Mouse (Mus musculus): ENCODE results near the gene Ccm2l. TPM values are rescaled to one million over a fixed set of nuclear protein-coding genes. Genes with fewer than 3 reads are reported as not detected.
A peak's percentile ranks its signal among the peaks of the same experiment; 100 is the strongest.

Gene Ccm2l
- total RNA-seq (2021), result 1 to 10 TPM; 2.2 to 3.1 TPM
- long read RNA-seq, partial matches to known transcripts, result 0 of 4 reads
- long read RNA-seq, other reads (novel, unspliced or antisense), result 4 of 4 reads

GRCm38 (mm10) chr2:153065747-153066508 is at the start of gene Ccm2l:
Ccm2l (plus strand) TSS chr2:153065955.
- no peak for DNase-seq (ENCODE audit: low spot score in 2 of 2)

GRCm38 (mm10) chr2:153016786-153017185 is 49.0 kb upstream of the Ccm2l start:
- no peak for DNase-seq (ENCODE audit: low spot score in 2 of 2)

DNA sequence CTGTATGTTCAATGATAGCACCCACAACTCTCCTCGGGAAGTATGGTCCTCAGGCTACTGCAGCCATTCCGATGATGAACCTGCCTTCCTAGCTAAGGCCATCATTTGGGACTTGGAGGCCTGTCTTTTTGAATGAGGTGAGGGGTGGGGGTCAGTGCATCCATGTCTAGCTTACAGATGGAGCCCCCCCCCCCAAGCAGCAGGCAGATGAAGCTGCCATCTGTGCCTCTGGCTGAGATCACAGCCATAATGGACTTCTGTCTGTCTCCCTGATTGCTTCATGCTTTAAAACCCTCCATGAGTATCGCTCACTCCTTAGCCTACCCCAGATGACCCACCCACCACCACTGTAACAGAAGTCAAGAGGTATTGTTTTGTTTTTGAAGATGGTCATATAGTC is 46.4 kb upstream of the Ccm2l start:
- DNase-seq (ENCODE audit: low spot score in 2 of 2), result no peak

DNA sequence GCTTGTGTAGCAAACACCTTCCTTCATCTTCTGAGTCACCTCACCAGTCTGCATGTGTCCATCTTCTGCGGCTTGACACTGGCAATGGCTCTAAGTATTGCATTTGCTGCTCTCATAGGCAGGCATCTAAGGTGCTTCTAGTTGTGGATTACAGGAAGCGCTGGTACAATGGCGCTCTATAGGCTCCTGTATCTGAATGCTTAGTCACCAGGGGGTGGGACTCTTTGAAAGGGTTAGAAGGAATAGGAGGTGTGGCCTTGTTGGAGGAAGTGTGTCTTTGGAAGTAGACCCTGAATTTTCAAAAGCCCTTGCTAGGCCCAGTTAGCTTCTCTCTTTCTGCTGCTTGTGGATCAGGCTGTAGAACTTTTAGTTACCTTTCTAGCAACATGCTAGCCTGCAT is 44.6 kb upstream of the Ccm2l start:
- DNase-seq (ENCODE audit: low spot score in 2 of 2), result no peak

GRCm38 (mm10) chr2:153022855-153023254 is 42.9 kb upstream of the Ccm2l start:
- DNase-seq (ENCODE audit: low spot score in 2 of 2), result no peak

- DNase-seq (ENCODE audit: low spot score in 2 of 2), result no peak
Measured at GRCm38 (mm10) chr2:153026052-153026451, 39.7 kb upstream of the Ccm2l start.

GRCm38 (mm10) chr2:153027501-153027900 is 38.3 kb upstream of the Ccm2l start:
- DNase-seq (ENCODE audit: low spot score in 2 of 2), result no peak

DNA sequence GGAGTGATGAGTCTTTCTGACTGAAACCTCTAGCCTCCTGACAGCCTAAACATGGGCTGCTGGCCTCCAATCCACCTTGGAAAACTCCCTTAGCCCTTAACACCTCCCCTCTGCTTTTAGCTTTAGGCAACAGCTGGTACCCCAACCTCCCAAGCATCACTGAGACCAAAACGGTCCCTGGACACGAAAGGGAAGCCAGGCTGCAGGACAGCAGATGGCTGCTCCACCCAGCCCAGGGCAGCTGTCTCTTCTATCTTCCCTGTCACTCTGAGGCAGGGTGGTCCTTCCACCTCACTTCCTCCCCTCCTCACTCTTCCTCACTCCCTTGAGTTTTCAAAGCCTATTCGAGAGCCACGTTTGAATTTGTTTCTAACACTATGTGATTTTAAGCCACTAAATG is 35.3 kb upstream of the Ccm2l start:
- DNase-seq (ENCODE audit: low spot score in 2 of 2), result no peak

- peak in 1 of 2 experiments; percentile 20 for DNase-seq (ENCODE audit: low spot score in 2 of 2)
Measured at GRCm38 (mm10) chr2:153031126-153032082, 34.4 kb upstream of the Ccm2l start, which contains the start of gene Xkr7. Xkr7 (plus strand) TSS chr2:153031852.

DNA sequence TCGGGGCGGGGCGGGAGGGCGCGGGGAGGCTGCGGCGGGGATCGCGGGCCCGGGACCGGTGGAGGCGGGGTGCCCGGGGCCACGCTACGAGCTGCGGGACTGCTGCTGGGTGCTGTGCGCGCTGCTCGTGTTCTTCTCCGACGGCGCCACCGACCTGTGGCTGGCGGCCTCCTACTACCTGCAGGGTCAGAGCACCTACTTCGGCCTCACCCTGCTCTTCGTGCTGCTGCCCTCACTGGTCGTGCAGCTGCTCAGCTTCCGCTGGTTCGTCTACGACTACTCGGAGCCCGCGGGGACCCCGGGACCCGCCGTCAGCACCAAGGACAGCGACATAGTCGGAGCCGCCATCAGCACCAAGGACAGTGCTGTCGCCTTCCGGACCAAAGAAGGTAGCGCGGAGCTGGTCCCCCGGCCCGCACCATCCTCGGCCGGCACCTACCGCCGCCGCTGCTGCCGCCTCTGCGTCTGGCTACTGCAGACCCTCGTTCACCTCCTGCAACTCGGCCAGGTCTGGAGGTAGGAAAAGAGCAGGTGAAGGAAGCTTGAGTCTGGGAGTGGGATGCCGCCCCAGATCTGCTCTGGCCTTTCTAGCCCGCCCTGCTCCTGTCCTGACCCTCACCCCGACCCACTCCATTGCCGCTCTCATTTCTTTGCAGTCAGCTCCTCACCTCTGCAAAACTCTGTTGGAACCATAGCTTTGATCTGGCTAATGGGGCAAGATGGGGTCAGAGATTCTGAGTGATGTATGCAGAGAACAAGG is 33.5 kb upstream of the Ccm2l start:
- peak in 1 of 2 experiments; percentile 24 for DNase-seq (ENCODE audit: low spot score in 2 of 2)

GRCm38 (mm10) chr2:153032973-153033372 is 32.8 kb upstream of the Ccm2l start:
- DNase-seq (ENCODE audit: low spot score in 2 of 2), result no peak

GRCm38 (mm10) chr2:153033545-153034230 is 32.1 kb upstream of the Ccm2l start:
- no peak for DNase-seq (ENCODE audit: low spot score in 2 of 2)

- DNase-seq (ENCODE audit: low spot score in 2 of 2), result no peak
Measured at GRCm38 (mm10) chr2:153036690-153037089, 29.1 kb upstream of the Ccm2l start.

DNA sequence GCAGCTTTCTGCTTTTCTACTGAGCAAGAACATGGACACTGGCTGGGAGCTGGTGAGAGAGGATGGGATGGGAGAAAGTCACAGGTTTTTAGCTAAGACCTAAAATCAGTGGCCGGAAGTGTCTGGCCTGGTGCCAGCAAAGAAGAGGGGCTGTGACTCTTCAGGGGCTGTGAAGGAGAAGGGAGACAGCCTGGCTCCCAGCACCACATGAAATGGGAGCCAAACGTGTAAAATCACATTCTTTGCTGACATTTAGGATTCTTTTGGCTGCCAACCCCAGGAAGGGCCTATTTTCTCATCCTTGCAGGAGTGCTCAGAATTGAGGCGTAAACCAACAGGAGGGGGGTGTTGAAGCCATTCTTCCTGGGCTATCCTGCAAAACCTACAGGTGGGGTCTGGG is 21.9 kb upstream of the Ccm2l start:
- no peak for DNase-seq (ENCODE audit: low spot score in 2 of 2)

GRCm38 (mm10) chr2:153045884-153046299 is 19.9 kb upstream of the Ccm2l start:
- DNase-seq (ENCODE audit: low spot score in 2 of 2), result peak in 1 of 2 experiments; percentile 27

DNA sequence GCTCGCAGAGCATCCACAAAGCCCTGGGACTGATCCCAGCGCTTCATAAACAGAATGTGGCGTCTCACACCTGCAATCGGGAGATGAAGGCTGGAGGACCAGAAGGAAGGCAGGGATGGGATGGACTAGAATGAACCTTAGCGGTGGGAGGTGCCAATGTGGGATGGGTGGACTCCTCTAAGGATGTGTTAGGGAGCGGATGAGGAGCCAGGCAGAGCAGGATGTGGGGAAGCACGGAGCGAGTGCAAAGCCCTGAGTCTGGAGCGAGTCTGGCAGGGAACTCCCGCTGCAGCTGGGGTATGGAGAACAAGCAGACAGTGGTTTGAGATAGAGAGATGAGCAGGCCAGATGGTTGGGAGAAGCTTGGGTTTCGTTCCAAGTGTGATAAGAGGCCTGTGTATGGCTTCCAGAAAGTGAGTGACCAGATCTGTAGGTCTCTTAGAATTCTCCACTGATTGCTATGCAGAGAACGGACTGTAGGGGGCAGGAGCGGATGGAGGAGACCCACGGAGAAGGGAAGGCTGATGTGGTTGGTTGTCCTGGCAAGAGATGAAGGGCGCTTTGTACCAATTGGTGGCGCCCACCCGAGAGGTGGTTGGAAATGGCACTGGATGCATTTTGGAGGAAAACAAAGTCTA is 17.8 kb upstream of the Ccm2l start:
- DNase-seq (ENCODE audit: low spot score in 2 of 2), result peak; percentile 42 to 66

DNA sequence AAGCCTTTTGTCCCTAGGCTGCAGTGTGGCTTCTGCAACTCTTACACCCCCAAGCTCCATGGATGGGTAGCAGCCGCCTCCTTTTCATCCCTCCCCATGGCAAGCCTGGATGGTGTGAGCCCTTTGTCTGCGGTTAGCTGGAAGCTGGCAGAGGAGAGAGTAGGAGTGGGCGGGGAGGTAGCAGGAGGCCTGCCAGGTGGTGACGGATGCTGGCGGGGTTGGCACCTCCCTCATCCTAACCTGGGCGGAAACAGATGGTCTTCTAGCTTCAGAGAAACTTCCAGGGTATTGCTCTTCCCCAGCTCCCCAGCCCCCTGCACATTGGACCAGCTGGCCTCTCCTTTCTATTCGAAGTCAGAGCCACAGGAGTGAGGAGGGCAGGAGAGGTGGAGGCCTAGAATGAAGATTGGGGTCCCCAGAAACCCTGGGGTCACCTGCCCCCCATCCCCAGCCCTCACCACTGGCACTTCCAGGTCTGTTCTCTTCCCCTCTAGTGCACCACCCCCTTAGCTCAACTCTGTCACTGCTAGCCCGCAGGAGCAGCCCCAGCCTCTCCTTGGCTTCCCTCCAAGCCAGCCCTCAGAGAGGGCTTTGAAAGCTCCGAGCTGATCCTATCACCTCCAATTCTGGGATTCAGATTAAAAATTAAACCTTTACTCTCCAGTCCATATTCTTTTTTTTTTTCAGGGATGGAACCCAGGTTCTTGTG is 16.3 kb upstream of the Ccm2l start:
- DNase-seq (ENCODE audit: low spot score in 2 of 2), result peak in 1 of 2 experiments; percentile 40

DNA sequence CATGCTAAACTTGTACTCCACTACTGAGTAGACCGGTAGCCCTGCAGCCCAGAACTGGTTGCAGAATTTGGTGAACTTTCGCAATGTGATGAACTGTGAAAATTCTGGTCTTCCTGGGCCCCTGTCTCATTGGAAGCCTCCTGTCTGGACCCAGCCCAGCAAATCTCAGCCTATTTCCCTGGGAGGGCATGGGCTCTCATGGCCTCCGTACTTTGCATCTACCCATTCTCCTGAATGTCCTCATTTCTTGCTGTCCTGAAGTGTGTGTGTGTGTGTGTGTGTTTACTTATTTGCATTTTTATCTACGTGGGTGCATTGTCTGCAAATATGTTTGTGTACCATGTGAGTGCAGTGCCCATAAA is 15.8 kb upstream of the Ccm2l start:
- no peak for DNase-seq (ENCODE audit: low spot score in 2 of 2)

DNA sequence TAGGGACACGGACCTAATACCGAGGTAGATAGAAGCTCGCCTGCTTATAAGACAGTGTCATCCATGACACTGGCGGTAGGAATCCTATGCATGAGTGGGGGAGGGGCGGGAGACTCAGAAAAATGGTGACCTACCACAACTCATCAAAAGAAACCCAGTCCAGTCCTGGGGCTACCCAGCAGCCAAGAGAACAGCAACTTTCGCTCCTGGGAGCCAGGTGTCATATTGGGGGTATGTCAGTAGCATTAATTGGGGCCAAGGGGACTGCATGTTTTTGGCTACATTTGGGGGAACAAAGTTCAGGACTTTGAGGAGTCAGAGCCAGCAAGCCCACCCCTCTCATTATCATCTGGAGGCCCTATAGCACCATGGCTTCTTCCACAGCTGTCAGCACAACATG is 14.7 kb upstream of the Ccm2l start:
- DNase-seq (ENCODE audit: low spot score in 2 of 2), result no peak

Data from layer of hippocampus, adult 18-20 months (tissue).